In the genomic region with DNA sequence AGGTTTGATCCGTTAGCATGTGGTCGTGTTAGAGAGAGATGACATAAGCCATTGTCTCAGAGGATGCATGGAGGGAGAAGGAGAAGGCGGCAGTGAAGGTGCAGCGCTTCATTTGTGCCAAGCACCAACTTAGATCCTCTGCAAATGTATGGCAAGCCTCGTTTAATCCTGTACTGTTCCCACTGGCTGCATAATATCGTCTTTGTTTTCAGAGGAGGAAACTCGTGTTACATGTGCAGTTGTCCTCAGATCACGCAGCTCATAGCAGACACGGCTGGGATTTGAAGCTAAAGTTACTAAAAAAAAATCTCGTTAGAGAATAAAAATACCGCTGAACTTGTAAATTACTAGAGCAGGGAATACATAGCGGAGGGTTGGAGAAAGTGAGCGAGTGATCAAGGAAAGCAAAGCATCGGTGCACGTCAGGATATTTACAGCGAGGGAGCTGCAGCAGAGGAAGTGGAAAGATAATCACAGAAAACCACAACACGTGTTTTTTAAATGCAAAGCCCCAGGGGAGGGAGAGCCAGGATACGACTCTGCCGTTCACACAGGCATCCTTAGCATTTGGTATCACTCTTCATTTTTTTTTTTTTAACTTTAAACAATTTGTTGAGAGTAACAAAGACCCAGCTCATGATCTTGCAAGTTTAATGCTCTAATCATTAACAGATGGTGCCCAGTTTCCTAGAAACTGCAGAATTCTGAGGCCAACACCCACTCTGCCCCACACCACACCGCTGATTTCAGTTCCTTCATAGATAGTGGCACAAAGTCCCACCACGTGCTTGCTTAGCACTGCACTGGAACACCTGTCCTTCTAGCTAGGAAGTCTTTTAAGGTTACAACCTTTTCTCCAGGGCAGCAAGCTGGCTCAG, we compare ENCODE assay signal across 8 mouse cellular contexts. TPM values are rescaled to one million over a fixed set of nuclear protein-coding genes. Genes with fewer than 3 reads are reported as not detected.
DNase-seq lines count a peak whose midpoint lies in the region; ATAC-seq and TF ChIP-seq lines count a peak whose summit lies in the region.

No protein-coding gene starts in this region.

- no peak overlapping the region for H3K4me3 ChIP-seq in lung, embryonic 16.5 days (ENCODE audit: low read length)
- peak overlapping the region; percentile 31 for H3K4me3 ChIP-seq in embryonic facial prominence, embryonic 10.5 days
- H3K4me3 ChIP-seq in hindbrain, postnatal 0 days (ENCODE audit: low read length): no peak overlapping the region; the same call in 1 of the 2 replicates

- TF ChIP-seq CTCF in hindbrain, postnatal 0 days (IDR thresholded peaks at IDR 0.05; ENCODE audit: low read depth): no peak

- H3K9me3 ChIP-seq in lung, embryonic 16.5 days (ENCODE audit: control insufficient read depth, low read length): 0 out of 2 replicates have a peak, but pooled peaks cover 3% of the 10 kb centered on the region
- peaks cover 3% of the 10 kb centered on the region; the same call in 1 of the 2 replicates for H3K9me3 ChIP-seq in embryonic facial prominence, embryonic 10.5 days
- H3K9me3 ChIP-seq in hindbrain, postnatal 0 days (ENCODE audit: low read length): no peaks in the 10 kb centered on the region

- 21% methylated on average over 21 of the region's 21 CpGs for WGBS in lung, embryonic 16.5 days
- 21% methylated on average over 21 of the region's 21 CpGs for WGBS in embryonic facial prominence, embryonic 10.5 days
- WGBS in hindbrain, postnatal 0 days: 45% methylated on average over 21 of the region's 21 CpGs

- peaks cover 3% of the 10 kb centered on the region; the same call in 1 of the 2 replicates for H3K4me1 ChIP-seq in lung, embryonic 16.5 days (replicated peaks; ENCODE audit: control insufficient read depth, insufficient read depth, low read length)
- H3K4me1 ChIP-seq in embryonic facial prominence, embryonic 10.5 days: peaks cover 26% of the 10 kb centered on the region
- H3K4me1 ChIP-seq in hindbrain, postnatal 0 days (ENCODE audit: insufficient read depth, low read length): no peaks in the 10 kb centered on the region

- ATAC-seq in lung, embryonic 16.5 days (ENCODE audit: low read depth): 0 out of 2 replicates have a peak, but pooled peaks have one; percentile 26
- ATAC-seq in hindbrain, postnatal 0 days: no peak

- H3K27me3 ChIP-seq in lung, embryonic 16.5 days (ENCODE audit: control insufficient read depth, insufficient read depth, low read depth, low read length): no peaks in the 10 kb centered on the region
- H3K27me3 ChIP-seq in embryonic facial prominence, embryonic 10.5 days (replicated peaks; ENCODE audit: low read depth, poor library complexity, severe bottlenecking): no peaks in the 10 kb centered on the region
- H3K27me3 ChIP-seq in hindbrain, postnatal 0 days (ENCODE audit: insufficient read depth, low read length): no peaks in the 10 kb centered on the region

- no peaks in the 10 kb centered on the region for H3K36me3 ChIP-seq in lung, embryonic 16.5 days (ENCODE audit: control insufficient read depth, insufficient read depth, low read length)
- no peaks in the 10 kb centered on the region for H3K36me3 ChIP-seq in embryonic facial prominence, embryonic 10.5 days (replicated peaks)
- H3K36me3 ChIP-seq in hindbrain, postnatal 0 days (ENCODE audit: insufficient read depth, low read length): no peaks in the 10 kb centered on the region

- H3K27ac ChIP-seq in lung, embryonic 16.5 days (ENCODE audit: low read length): no peak overlapping the region
- H3K27ac ChIP-seq in embryonic facial prominence, embryonic 10.5 days (replicated peaks): peak overlapping the region; percentile 88
- no peak overlapping the region for H3K27ac ChIP-seq in hindbrain, postnatal 0 days

- no peak overlapping the region for H3K9ac ChIP-seq in lung, embryonic 16.5 days (ENCODE audit: low read length)
- no peak overlapping the region for H3K9ac ChIP-seq in hindbrain, postnatal 0 days (replicated peaks; ENCODE audit: low read length)

- peak overlapping the region; percentile 36 for H3K4me2 ChIP-seq in lung, embryonic 16.5 days (ENCODE audit: low read depth, low read length)
- H3K4me2 ChIP-seq in hindbrain, postnatal 0 days (ENCODE audit: low read depth, low read length): peak overlapping the region; percentile 39; the same call in 1 of the 2 replicates

- DNase-seq in lung, postnatal 25 days (ENCODE audit: low spot score): no peak
- DNase-seq in embryonic facial prominence, embryonic 10.5 days (ENCODE audit: low spot score): peak; percentile 60
- DNase-seq in hindbrain, postnatal 0 days (ENCODE audit: low spot score): peak; percentile 11
- DNase-seq in liver: peak; percentile 71
- DNase-seq in right cerebral cortex, postnatal 10 days (ENCODE audit: low spot score in 2 of 2): peak; percentile 50 to 77
- DNase-seq in adrenal gland, adult 8-10 months: no peak
- no peak for DNase-seq in layer of hippocampus, adult 8-10 months (ENCODE audit: low spot score in 2 of 2)

RNA-seq across cellular contexts. Expression of gene Nup160, which starts 9.4 kb away (rescaled TPM):
- 43.7 and 48.9 TPM in 2 replicates for polyA plus RNA-seq in lung, embryonic 16.5 days (2015; fragmentation: Nextera tagmentation; extraction: Ambion mirVana)
- polyA plus RNA-seq in embryonic facial prominence, embryonic 10.5 days (2016; fragmentation: Nextera tagmentation; extraction: Ambion mirVana): 71.3 and 73.0 TPM in 2 replicates
- total RNA-seq in hindbrain, postnatal 0 days (2014; rRNA removed): 13.5 and 14.3 TPM in 2 replicates
- 12.4 and 13.7 TPM in 2 replicates for polyA plus RNA-seq in hindbrain, postnatal 0 days (2015; fragmentation: Nextera tagmentation; extraction: Ambion mirVana)
- 10 to 100 TPM; 19.8 to 33.5 (median 23.4) TPM for total RNA-seq in adrenal gland, adult 8-10 months (2022)
- total RNA-seq in layer of hippocampus, adult 8-10 months (2022): 10 to 100 TPM; 17.8 to 27.1 (median 22.5) TPM

Comparison
In these comparisons a context has a peak if more than half of its experiments do, and no peak if none do; other contexts are left out.
1. DNase-seq: peak in embryonic facial prominence, embryonic 10.5 days (single experiment), hindbrain, postnatal 0 days (single experiment), liver (single experiment) and right cerebral cortex, postnatal 10 days (2 of 2); none in lung, postnatal 25 days (single experiment), adrenal gland, adult 8-10 months (single experiment) and layer of hippocampus, adult 8-10 months (0 of 2).